Mouse (Mus musculus) large intestine, adult 2 months (tissue): ENCODE measurements around the gene Pacsin1. TPM values are rescaled to one million over a fixed set of nuclear protein-coding genes. Genes with fewer than 3 reads are reported as not detected.
"Not testable (repeated sequence)": the region's sequence is repeated elsewhere in the genome, so short reads cannot be mapped to it uniquely, and the experiment has no call there.

Experiments
- DNase-seq: peaks from one replicate; pipeline ENCODE4 v3.0.0-alpha.2; 2012; ENCODE audit warnings: low read depth, low spot score
- WGBS: fragments of 180-500 bp; shearing (Covaris S2); methylation state at CpG from one replicate; pipeline ENCODE4 v1.1.7; 2018; 5-methylcytosine and 5-hydroxymethylcytosine counted together
- polyA plus RNA-seq: library from polyadenylated mRNA; depleted of rRNA; stranded (reverse); fragments of >200 nt; gene quantifications from 2 replicates; pipeline ENCODE4 v1.2.3, GENCODE M21; 2012

The Pacsin1 gene
- polyA plus RNA-seq, 1 experiment, result 1.1 TPM

DNA sequence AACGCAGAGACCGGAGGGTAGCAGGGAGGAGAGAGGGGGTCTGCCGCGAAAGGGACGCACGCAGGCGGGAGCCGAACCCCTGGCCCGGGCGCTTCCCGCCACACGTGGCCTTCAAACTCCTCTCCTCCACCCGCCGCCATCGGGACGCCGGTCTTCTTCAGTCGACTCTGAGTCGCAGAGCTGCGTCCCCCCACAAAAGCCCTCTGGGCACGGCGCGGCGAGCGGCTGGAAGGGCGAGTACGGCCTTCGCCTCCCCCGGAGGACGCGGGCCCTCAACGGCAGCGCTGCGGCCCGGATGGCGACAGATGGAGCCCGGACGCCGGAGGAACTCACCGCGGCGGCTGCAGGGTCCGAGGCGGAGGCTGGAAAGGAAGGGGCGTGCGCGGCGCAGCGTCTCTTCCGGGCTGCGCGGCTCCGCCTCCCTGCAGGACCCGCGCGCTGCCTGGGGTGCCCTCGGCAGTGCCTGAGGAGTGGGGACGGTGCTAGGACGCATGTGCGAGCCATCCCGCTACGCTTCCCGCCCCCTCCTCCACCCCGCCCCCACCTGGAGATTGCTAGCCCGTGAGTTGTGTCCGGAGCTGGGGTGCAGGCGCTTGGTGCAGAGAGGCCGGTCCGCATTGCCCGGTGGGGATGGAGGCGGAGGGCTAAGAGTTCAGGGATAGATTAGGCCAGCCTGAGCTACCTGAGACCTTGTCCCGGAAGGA, 20.3 kb upstream of the Pacsin1 start, which contains the start of gene RPS10-NUDT3:
TSS of gene RPS10-NUDT3 (minus strand) at position 352 of the 704 bp plus-strand sequence.
- WGBS, result under 1% methylated on average over 68 of the region's 72 CpGs
- DNase-seq, result no peak

DNA sequence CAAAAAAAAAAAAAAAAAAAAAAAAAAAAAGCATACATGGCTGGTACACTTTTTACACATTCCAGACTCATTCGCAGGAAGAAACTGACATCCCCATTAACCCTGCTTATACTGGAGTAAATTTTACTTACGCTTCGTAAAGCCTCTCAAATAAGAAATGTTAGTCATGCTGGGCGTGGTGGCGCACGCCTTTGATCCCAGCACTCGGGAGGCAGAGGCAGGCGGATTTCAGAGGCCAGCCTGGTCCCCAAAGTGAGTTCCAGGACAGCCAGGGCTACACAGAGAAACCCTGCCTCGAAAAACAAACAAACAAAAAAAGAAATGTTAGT, 19.8 kb upstream of the Pacsin1 start:
- not testable (repeated sequence) for DNase-seq
- WGBS, result 22% methylated on average over 9 of the region's 9 CpGs

DNA sequence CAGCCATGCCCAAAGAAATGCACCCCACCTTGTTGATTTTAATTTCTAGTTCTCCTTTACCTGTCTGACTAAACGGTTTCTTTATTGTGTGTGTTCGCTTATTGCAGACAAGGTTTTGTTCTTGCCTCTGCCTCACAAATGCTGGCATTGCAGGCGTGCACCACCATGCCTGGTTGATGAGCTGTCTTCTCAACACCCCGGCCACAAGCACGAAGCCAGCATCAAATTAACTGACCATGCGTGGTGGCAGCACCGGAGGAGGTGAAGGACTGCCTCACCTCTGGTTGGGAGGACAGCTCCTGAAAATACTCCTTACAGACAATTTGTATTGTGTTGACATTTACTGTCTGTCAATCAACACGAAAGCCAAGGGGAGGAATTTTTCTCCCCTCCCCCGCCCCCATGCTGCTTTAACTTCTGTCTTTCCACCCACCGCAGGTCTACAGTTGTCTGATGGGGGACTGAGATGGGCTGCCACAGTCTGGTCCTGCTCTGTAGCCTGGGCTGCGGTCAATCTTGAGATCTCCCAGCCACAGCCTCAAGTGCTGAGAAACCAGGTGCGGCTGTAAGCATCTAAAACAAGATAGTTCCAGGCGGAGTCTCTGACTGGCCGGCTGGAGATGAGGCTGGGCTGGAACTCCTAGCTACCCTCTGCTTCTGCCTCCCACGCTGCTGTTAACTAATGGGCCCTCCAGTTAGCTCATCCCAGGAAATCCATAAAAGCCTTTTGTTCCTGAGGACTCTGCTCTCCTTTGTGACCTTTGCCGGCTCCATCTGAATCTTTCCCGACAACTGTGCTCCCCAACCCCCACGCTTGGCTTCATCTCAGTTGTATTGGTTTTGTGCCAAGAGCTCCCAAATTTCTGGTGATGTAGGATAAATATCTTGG, 18.9 kb upstream of the Pacsin1 start, which contains the start of gene Rps10:
TSS of gene Rps10 (minus strand) at position 538 of the 889 bp plus-strand sequence.
- DNase-seq, result no peak

DNA sequence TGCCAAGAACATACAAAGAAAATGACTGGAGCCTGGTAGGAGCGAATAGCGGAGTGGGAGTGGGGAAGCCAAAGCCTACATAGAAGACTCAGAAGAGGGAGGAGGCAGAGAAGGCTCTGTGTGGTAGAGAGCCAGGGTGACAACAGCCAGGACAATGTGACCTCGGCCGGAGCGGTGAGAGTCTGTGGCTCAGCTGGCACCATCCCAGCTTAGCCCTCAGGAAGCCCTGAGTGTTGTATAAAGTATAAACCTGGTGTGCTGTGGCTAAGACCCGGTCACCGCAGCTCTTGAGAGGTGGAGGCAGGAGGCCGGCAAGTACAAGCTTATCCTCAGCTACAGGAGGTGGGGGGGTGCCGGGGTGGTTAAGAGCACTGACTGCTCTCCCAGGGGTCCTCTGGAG, 18.0 kb upstream of the Pacsin1 start:
- no peak for DNase-seq
- WGBS, result 76% methylated on average over 9 of the region's 9 CpGs

More for the DNA sequence above, 18.9 kb upstream of the Pacsin1 start, which contains the start of gene Rps10:
- 64% methylated on average over 18 of the region's 18 CpGs for WGBS

DNA sequence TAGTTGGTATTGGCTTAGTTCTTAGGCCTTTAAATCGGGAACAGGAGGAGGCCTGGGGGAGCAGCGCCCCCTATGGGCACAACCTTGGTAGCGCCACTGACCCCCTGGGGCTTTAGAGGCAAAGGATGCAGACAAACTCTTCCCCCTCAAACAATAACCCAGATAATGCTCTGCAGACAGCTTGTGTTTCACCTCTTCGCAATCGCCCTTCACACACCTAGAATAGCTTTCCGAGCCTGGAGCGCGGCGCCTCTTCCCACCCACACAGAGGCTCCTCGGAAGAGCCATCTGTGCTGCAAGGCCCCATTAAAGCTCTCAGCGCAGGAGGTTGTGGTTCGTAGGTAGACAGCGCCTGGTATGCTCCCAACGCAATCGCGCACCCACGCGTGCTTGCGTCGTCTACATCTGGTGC, 16.4 kb upstream of the Pacsin1 start:
- WGBS, result 79% methylated on average over 20 of the region's 20 CpGs
- DNase-seq, result no peak

DNA sequence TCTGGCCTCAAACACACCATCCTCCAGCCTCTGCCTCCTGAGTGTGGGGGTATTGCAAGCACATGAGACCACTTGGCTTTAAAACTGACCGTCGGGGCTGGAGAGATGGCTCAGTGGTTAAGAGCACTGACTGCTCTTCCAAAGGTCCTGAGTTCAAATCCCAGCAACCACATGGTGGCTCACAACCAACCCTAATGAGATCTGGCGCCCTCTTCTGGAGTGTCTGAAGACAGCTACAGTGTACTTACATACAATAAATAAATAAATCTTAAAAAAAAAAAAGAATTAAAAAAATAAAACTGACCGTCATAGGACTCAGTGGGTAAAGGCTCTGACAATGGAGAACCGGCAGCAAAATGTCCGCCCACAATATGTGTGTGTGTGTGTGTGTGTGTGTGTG, 15.5 kb upstream of the Pacsin1 start:
- WGBS, result 88% methylated on average over 6 of the region's 6 CpGs
- DNase-seq, result not testable (repeated sequence)

DNA sequence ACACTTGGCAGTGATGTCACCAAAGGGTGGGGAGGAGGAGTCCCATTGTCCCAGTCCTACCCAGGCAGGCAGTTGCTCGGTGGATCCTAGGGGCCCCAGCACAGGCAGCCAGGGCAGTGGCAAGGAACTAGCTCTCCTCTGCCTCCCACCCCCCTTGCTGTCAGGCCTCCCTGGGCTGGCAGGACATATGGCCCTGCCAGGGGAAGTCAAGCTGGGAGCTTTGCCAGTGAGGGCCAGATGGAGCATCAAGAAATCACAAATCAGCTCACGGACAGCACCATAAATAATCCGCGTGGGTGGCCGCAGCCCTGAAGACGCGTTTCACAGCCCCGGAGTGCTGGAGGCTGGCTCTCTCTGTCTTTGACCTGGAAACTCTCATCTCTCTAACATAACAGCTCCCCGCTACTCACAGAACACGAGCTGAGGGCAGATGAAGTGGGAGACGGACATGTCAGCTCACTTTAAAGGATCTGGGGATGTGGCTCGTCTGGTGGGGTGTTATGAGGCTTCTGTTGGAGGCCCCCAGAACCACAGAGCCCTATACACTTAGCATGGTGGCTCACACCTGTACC, 12.7 kb upstream of the Pacsin1 start:
- no peak for DNase-seq
- 26% methylated on average over 12 of the region's 12 CpGs for WGBS

DNA sequence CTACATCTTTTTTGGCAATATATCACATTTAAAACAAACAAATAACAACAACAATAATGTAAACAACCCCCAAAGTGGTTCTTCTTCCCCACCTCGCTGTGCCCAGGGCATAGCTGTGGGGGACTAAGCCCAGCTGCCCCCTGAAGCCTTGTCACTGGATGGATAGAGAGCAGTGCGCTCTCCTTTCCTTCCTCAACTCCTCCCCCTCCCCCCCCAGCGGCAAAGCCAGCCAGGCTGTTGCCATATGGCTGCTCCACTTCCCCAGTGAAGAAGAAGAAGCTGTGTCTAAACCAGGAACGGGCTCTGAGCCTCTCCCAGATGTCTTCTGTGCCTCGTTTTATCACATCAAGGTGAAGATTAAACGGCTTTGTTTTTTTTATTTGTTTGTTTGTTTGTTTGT, 12.2 kb upstream of the Pacsin1 start:
- WGBS, result 42% methylated on average over 6 of the region's 6 CpGs
- DNase-seq, result no peak

DNA sequence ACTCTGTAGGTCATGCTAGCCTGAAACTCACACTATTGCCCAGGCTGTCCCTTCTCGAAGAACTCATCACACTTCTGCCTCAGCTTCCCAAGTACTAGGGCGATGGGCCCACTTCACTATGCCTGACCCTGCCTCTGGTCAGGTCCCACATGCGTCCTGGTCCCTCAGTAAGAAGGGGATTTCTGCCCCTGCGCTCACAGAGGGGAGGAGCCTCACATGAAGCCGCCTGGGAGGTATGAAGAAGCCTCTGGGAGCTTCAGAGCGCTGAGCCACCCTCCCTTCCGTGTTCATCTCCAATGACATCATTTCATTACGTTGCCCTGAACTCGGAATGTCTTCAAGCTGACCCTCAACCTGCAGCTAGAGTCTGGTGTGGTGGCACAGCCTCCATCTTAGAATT, 11.6 kb upstream of the Pacsin1 start:
- no peak for DNase-seq
- 79% methylated on average over 9 of the region's 9 CpGs for WGBS

DNA sequence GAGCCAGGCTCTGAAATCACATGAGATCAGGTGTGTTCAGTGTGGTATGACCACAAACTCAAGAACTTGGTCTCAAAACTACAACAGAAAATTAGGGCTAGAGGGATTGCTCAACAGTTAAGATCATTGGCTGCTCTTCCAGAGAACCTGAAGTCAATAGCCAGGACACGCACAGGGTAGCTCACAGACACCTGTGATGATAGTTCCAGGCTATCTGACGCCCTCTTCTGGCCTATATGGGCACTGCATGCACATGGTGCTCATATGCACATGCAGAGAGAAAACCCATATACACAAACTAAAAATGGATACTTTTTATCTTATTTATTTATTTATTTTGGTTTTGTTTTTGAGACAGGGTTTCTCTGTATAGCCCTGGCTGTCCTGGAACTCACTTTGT, 10.7 kb upstream of the Pacsin1 start:
- 51% methylated on average over 2 of the region's 2 CpGs for WGBS
- no peak for DNase-seq

DNA sequence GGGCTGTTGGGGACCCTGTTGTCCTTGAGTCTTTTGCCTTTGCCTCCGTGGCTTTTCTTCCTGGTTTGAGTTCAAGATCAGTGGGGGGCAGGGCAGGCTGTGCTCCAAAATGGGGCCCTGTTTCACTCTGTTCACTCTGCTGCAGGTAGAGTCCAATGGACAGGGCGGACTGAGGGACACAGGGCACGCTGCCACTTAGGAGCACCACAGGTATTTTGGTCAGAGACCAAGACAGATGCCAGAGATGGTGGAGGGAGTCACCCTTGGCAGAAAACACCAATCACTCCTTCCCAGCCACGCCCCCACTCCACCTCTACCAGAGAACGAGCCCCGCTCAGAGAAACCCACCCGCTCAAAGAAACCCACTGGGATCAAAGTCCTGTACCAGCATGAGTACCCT, 9.5 kb upstream of the Pacsin1 start:
- WGBS, result 32% methylated on average over 7 of the region's 7 CpGs
- no peak for DNase-seq

DNA sequence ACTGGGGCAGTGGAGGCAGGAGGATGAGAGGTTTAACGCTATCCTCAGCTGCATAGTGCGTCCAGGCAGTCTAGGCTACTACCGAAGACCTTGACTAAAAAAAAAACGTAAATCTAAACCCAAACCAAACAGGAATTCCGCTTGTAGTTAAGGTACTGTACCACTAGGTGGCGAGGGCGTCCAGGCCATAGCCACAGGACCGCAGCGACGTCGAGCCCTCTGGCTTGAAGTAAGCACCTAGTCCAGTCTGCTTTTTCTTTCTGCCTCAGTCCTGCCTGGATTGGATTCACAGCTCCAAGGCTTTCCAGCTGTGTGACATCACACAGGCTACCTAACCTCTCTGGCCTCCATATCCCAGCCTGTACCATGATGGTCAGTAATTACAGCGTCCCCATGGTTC, 5.1 kb upstream of the Pacsin1 start:
- 6% methylated on average over 12 of the region's 12 CpGs for WGBS
- DNase-seq, result no peak

DNA sequence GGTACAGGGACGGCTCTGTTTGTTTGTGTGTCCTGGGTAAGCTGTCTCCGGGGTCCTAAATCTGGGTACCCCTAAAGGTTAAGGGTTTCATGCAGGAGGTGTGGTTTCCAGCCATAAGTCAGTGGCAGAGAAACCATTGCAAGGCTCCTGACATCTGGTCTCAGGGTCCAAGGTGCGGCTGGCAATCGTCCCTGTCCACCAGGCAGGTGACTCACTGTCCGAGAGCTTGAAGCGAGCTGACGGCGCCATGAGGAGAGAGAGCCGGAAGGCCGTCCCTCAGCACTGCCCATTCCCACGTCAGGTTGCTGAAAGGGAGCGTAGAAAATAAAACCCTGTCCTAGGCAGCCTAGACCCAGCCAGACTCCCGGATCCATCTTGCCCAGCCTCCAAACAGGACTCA, 4.7 kb upstream of the Pacsin1 start:
- WGBS, result 32% methylated on average over 13 of the region's 13 CpGs
- peak; percentile 64 for DNase-seq

DNA sequence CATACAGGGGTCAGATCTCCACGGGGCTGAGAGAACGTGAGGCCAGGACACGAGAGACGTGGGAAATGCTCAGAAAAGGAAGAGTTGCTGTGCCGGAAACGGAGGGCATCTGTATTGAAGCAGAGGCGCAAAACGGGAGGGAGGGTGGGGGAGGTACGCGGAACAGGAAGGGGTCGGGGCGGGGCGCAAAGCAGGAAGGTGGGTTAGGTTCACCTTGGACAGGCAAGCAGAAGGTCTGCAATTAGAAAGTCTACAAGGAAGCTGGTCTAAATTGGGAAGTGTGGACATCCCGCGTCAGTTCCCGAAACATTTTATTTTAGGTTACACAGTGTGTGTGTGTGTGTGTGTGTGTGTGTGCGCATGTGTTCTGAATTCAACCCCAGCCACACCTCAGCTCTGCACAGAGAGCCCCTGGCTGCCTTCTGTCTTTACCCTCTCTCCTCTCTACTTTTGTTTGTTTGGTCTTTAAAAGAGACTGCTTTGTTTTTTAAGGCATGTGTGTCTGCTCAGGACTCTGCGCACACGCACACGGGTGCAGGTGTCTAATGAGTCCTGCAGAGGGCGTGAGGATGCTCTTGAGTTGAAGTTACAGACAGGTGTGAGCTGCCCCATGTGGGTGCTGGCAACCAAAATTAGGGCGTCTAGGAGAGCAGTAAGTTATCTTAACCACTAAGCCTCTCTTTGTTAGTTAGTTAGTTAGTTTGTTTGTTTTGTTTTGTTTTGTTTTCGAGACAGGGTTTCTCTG, 3.1 kb upstream of the Pacsin1 start:
- WGBS, result 77% methylated on average over 23 of the region's 23 CpGs
- DNase-seq, result no peak

DNA sequence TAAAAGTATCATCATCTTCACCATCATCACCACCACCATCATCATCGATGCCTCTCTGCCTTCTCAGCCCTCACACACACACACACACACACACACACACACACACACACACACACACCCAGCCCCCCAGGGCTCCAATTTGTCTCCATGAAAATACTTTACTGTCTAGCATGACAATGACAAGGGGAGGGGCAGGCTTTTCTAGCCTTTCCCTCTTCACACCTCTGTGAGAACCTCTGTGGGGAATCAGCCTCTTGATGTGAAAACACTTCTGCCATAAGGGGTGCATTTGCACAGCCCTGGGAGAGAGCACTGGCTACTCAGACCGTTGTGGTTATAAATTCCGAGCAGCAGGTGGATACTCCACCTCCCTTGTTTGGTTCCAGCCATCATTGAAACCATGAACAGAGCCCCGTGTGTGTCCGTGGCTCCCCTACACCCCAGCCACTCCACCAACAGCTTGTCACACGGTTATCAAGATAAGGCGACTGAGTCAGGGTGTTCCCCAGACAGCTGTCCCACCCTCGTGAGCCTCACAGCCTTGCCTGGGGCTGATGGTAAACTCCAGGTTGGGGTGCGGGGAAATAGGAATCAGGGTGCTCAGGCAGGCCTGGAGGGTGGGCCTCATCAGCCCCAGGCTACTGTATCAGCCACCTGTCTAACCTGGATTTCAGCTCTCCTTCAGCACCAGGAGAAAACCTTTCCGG, 1.9 kb upstream of the Pacsin1 start:
- 64% methylated on average over 10 of the region's 10 CpGs for WGBS
- no peak for DNase-seq

DNA sequence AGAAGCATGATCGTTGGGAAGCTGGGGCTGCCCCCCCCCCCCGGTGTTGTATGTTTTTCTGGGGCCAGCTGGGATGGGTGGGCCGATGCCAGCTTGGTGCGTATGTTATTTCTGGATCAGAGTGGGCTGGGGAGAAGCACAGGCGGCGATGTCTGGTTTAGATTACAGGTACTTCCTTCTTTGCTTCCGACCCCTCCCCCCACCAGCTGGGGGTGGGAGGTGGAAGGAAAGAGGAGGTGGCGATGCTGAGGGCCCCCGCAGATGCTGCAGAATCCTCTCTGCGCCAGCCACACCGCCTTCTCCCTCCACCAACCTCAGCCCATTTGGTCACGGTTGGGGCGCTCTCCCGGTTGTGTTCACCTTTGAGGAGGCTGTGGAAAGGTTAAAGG, 696 bp downstream of the Pacsin1 start:
- no peak for DNase-seq
- 16% methylated on average over 14 of the region's 14 CpGs for WGBS

DNA sequence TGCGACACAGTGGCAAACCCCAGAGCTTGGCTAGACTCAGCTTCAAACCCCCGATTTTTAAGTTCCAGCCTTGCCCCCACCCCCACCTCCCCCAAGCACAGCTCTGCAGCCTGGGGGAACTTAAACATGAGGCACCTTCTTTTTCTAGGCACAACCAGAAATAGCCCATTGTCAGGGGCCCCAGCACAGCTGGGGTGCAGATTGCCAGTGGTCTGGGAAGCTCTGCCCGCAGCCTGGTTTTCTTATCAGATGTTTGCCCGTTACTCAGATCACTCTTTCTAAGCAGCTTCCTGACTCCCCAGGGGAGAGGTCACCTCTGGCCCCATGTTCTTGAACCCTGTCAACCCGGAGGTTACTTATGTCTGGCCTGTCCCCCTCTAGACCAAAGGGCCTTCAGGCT, 1.1 kb downstream of the Pacsin1 start:
- no peak for DNase-seq
- 30% methylated on average over 5 of the region's 5 CpGs for WGBS

DNA sequence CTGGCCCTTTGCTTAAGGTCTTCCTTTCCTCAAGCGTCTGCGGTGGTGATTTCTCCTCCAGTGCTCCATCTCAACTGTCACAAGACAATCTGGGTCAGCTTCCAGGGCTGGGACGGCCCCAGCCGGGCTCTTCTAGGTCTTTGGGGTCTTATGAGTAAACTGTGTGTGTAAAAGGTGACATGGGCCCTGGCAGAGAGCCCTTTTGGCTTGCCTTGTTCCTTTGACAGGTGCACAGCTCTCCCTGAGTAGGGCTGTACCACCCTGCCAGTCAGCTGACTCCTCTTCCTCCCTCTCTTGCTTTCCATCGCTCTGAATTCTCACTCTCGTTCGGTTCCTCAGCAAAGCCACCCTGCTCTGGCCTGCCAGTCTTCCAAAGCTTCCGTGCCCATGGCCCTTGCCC, 1.8 kb downstream of the Pacsin1 start:
- WGBS, result 64% methylated on average over 8 of the region's 8 CpGs
- DNase-seq, result no peak

DNA sequence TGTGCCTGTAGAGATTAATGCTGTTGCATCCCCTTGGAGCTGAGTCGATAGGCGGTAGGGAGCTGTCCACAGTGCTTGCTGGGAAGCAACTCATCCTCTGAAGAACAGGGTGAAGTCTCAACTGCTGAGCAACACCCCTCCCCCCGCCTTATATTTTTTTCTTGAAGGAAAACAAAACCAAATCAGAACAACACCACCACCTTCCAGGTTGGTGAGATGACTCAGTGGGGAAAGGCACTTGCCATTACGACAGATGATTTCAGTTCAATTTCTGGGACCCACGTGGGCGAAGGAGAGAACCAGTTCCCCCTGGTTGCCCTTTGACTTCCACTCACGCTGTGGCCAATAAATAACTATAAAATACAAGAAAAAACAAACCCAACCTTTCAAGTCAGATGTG, 3.5 kb downstream of the Pacsin1 start:
- 34% methylated on average over 7 of the region's 7 CpGs for WGBS
- DNase-seq, result no peak
